Mouse (Mus musculus): ENCODE results near the gene 4930556J24Rik. TPM values are rescaled to one million over a fixed set of nuclear protein-coding genes. Genes with fewer than 3 reads are reported as not detected.
A peak's percentile ranks its signal among the peaks of the same experiment; 100 is the strongest.

The 4930556J24Rik gene
- polyA plus RNA-seq, 1 experiment from 2014 or later: 0.16 TPM

DNA sequence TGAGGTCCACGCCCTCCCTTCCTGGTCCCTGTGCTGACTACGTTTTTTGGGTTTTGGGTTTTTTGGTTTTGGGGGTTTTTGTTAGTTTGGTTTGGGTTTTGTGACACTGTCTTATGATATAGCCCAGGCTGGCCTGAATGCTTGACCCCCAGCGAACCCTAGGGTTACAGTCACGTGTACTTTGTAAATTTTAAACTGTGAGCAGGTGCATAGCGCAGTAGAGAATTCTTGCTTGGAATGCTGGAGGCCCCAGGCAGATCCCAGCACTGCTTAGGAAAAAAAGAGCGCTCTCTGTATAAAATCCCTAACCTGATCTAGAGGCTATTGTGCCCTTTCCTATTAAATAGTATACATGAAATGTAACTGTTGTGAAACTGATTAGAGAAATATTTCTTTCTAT, 16.6 kb upstream of the 4930556J24Rik start:
- WGBS: 65% methylated on average over 6 of the region's 6 CpGs
- Histone ChIP-seq H3K9me3 (ENCODE audit: control insufficient read depth) (no peaks in the 10 kb centered on the region), H3K9ac (ENCODE audit: low read depth, low read length) (no peak overlapping the region), H3K4me1 (replicated peaks; ENCODE audit: control insufficient read depth, insufficient read depth, low read length) (no peaks in the 10 kb centered on the region), H3K27me3 (replicated peaks; ENCODE audit: control insufficient read depth, insufficient read depth, low read length) (0 out of 2 replicates have a peak, but pooled peaks cover 5% of the 10 kb centered on the region), H3K36me3 (ENCODE audit: control insufficient read depth, insufficient read depth) (peaks cover 16% of the 10 kb centered on the region; the same call in 1 of the 2 replicates), H3K4me3 (ENCODE audit: low read depth, low read length) (no peak overlapping the region), H3K4me2 (replicated peaks; ENCODE audit: low read depth) (no peak overlapping the region), H3K27ac (ENCODE audit: low read depth, low read length) (no peak overlapping the region)
- no peak for ATAC-seq
- TF ChIP-seq CTCF (IDR thresholded peaks at IDR 0.05; ENCODE audit: low read depth): no peak

DNA sequence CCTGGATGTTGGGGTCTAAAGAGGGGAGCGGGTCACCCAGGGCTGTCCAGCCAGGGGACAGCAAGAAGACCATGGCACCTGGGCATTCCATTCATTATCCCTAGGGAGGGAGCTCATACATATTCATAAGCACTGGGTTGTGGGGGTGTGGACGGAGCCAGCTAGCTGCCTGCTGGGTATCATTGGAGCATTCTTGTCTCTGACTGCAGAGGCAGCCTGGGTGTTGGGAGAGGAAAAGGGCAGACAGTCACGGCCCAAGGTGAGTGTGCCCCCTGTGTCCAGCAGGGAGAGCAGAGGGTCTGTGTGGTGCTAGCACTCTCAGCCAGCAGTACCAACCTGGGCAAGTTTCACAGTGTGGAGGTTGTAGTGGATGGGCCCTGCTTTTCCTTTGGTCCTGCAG, 13.2 kb upstream of the 4930556J24Rik start:
- Histone ChIP-seq H3K9me3 (ENCODE audit: control insufficient read depth) (no peaks in the 10 kb centered on the region), H3K4me3 (ENCODE audit: low read depth, low read length) (no peak overlapping the region), H3K4me1 (replicated peaks; ENCODE audit: control insufficient read depth, insufficient read depth, low read length) (no peaks in the 10 kb centered on the region), H3K27ac (ENCODE audit: low read depth, low read length) (no peak overlapping the region), H3K9ac (ENCODE audit: low read depth, low read length) (no peak overlapping the region), H3K4me2 (replicated peaks; ENCODE audit: low read depth) (no peak overlapping the region), H3K27me3 (replicated peaks; ENCODE audit: control insufficient read depth, insufficient read depth, low read length) (no peaks in the 10 kb centered on the region), H3K36me3 (ENCODE audit: control insufficient read depth, insufficient read depth) (peaks cover 4% of the 10 kb centered on the region; the same call in 1 of the 2 replicates)
- ATAC-seq: no peak
- no peak for TF ChIP-seq CTCF (IDR thresholded peaks at IDR 0.05; ENCODE audit: low read depth)
- 78% methylated on average over 3 of the region's 3 CpGs for WGBS

GRCm38 (mm10) chr11:3983863-3984745, 7.5 kb upstream of the 4930556J24Rik start:
- no peaks in the 10 kb centered on the region; the same call in 1 of the 2 replicates for H3K4me1 ChIP-seq (replicated peaks; ENCODE audit: control insufficient read depth, insufficient read depth, low read length)
- H3K36me3 ChIP-seq (ENCODE audit: control insufficient read depth, insufficient read depth): peaks cover 14% of the 10 kb centered on the region
- H3K9me3 ChIP-seq (ENCODE audit: control insufficient read depth): no peaks in the 10 kb centered on the region
- 4% methylated on average over 15 of the region's 15 CpGs for WGBS
- H3K4me2 ChIP-seq (replicated peaks; ENCODE audit: low read depth): peak overlapping the region; percentile 73
- peak overlapping the region; percentile 96 for H3K27ac ChIP-seq (ENCODE audit: low read depth, low read length)
- H3K9ac ChIP-seq (ENCODE audit: low read depth, low read length): peak overlapping the region; percentile 40
- peak overlapping the region; percentile 58 for H3K4me3 ChIP-seq (ENCODE audit: low read depth, low read length)
- no peaks in the 10 kb centered on the region for H3K27me3 ChIP-seq (replicated peaks; ENCODE audit: control insufficient read depth, insufficient read depth, low read length)
- TF ChIP-seq CTCF (IDR thresholded peaks at IDR 0.05; ENCODE audit: low read depth): peak; percentile 17; the same call in 1 of the 2 replicates
- peak; percentile 68 for ATAC-seq

GRCm38 (mm10) chr11:3983291-3983862, 6.8 kb upstream of the 4930556J24Rik start, which contains the start of gene Gal3st1:
TSS of gene Gal3st1 (plus strand) at chr11:3983636.
- Histone ChIP-seq H3K36me3 (ENCODE audit: control insufficient read depth, insufficient read depth) (peaks cover 21% of the 10 kb centered on the region), H3K27ac (ENCODE audit: low read depth, low read length) (peak within 1 kb of the TSS; percentile 96), H3K4me2 (replicated peaks; ENCODE audit: low read depth) (peak within 1 kb of the TSS; percentile 73), H3K9me3 (ENCODE audit: control insufficient read depth) (no peaks in the 10 kb centered on the region), H3K27me3 (replicated peaks; ENCODE audit: control insufficient read depth, insufficient read depth, low read length) (no peaks in the 10 kb centered on the region), H3K4me1 (replicated peaks; ENCODE audit: control insufficient read depth, insufficient read depth, low read length) (no peaks in the 10 kb centered on the region; the same call in 1 of the 2 replicates), H3K4me3 (ENCODE audit: low read depth, low read length) (peak within 1 kb of the TSS; percentile 58), H3K9ac (ENCODE audit: low read depth, low read length) (peak within 1 kb of the TSS; percentile 40)
- peak; percentile 76 for ATAC-seq
- WGBS: under 1% methylated on average over 35 of the region's 37 CpGs
- no peak for TF ChIP-seq CTCF (IDR thresholded peaks at IDR 0.05; ENCODE audit: low read depth)

- ATAC-seq: peak; percentile 76
- H3K27me3 ChIP-seq (replicated peaks; ENCODE audit: control insufficient read depth, insufficient read depth, low read length): no peaks in the 10 kb centered on the region
- no peaks in the 10 kb centered on the region; the same call in 1 of the 2 replicates for H3K4me1 ChIP-seq (replicated peaks; ENCODE audit: control insufficient read depth, insufficient read depth, low read length)
- H3K36me3 ChIP-seq (ENCODE audit: control insufficient read depth, insufficient read depth): peaks cover 28% of the 10 kb centered on the region
- peak overlapping the region; percentile 58 for H3K4me3 ChIP-seq (ENCODE audit: low read depth, low read length)
- peak overlapping the region; percentile 96 for H3K27ac ChIP-seq (ENCODE audit: low read depth, low read length)
- TF ChIP-seq CTCF (IDR thresholded peaks at IDR 0.05; ENCODE audit: low read depth): no peak
- peak overlapping the region; percentile 40; the same call in 1 of the 2 replicates for H3K9ac ChIP-seq (ENCODE audit: low read depth, low read length)
- H3K9me3 ChIP-seq (ENCODE audit: control insufficient read depth): no peaks in the 10 kb centered on the region
- 33% methylated on average over 7 of the region's 7 CpGs for WGBS
- peak overlapping the region; percentile 73 for H3K4me2 ChIP-seq (replicated peaks; ENCODE audit: low read depth)
Measured at GRCm38 (mm10) chr11:3982275-3983209, 6.0 kb upstream of the 4930556J24Rik start.
